Mouse (Mus musculus): Measurements from ENCODE around the gene Rbm3.
"Not testable (repeated sequence)": the region's sequence is repeated elsewhere in the genome, so short reads cannot be mapped to it uniquely, and the experiment has no call there.

Rbm3 gene

GRCm38 (mm10) chrX:8131393-8131792, 14.3 kb downstream of the Rbm3 start:
- DNase-seq (ENCODE audit: low read depth, low spot score) = no peak

GRCm38 (mm10) chrX:8125235-8125634, 20.4 kb downstream of the Rbm3 start:
- DNase-seq (ENCODE audit: low read depth, low spot score) = no peak

- no peak for DNase-seq (ENCODE audit: low read depth, low spot score)
Measured at GRCm38 (mm10) chrX:8123821-8124470, 21.7 kb downstream of the Rbm3 start.

GRCm38 (mm10) chrX:8117264-8117663, 28.4 kb downstream of the Rbm3 start:
- DNase-seq (ENCODE audit: low read depth, low spot score) = no peak

- DNase-seq (ENCODE audit: low read depth, low spot score) = no peak
Measured at GRCm38 (mm10) chrX:8115275-8115674, 30.4 kb downstream of the Rbm3 start.

- DNase-seq (ENCODE audit: low read depth, low spot score) = no peak
Measured at GRCm38 (mm10) chrX:8105019-8105418, 40.7 kb downstream of the Rbm3 start.

GRCm38 (mm10) chrX:8102213-8102668, 43.4 kb downstream of the Rbm3 start:
- no peak for DNase-seq (ENCODE audit: low read depth, low spot score)

GRCm38 (mm10) chrX:8101017-8101416, 44.7 kb downstream of the Rbm3 start:
- peak; percentile 85 for DNase-seq (ENCODE audit: low read depth, low spot score)

GRCm38 (mm10) chrX:8099435-8099834, 46.2 kb downstream of the Rbm3 start:
- no peak for DNase-seq (ENCODE audit: low read depth, low spot score)

GRCm38 (mm10) chrX:8096787-8097242, 48.9 kb downstream of the Rbm3 start:
- peak; percentile 95 for DNase-seq (ENCODE audit: low read depth, low spot score)

GRCm38 (mm10) chrX:8096068-8096786, 49.5 kb downstream of the Rbm3 start:
- DNase-seq (ENCODE audit: low read depth, low spot score) = not testable (repeated sequence)

- DNase-seq (ENCODE audit: low read depth, low spot score) = no peak
Measured at GRCm38 (mm10) chrX:8095546-8095945, 50.1 kb downstream of the Rbm3 start.

GRCm38 (mm10) chrX:8090954-8091347, 54.7 kb downstream of the Rbm3 start:
- not testable (repeated sequence) for DNase-seq (ENCODE audit: low read depth, low spot score)

- no peak for DNase-seq (ENCODE audit: low read depth, low spot score)
Measured at GRCm38 (mm10) chrX:8090346-8090953, 55.2 kb downstream of the Rbm3 start, which contains the start of gene Was. Gene Was (minus strand): TSS chrX:8090498.

GRCm38 (mm10) chrX:8089746-8090145, 55.9 kb downstream of the Rbm3 start:
- no peak for DNase-seq (ENCODE audit: low read depth, low spot score)
